Mouse (Mus musculus): Measurements from ENCODE around the gene Nupr1l. TPM values are rescaled to one million over a fixed set of nuclear protein-coding genes. Genes with fewer than 3 reads are reported as not detected.

Gene Nupr1l
- 1.1 TPM for polyA plus RNA-seq (2017; shearing (Covaris generic))

GRCm38 (mm10) chr5:129908242-129908965, at the start of gene Nupr1l:
TSS of gene Nupr1l (plus strand) at chr5:129908540.

GRCm38 (mm10) chr5:129886911-129887636, 21.3 kb upstream of the Nupr1l start, which contains the start of gene Chchd2:
TSS of gene Chchd2 (minus strand) at chr5:129887470.

GRCm38 (mm10) chr5:129895198-129896088, 12.9 kb upstream of the Nupr1l start, which contains the start of gene Zbed5:
TSS of gene Zbed5 (plus strand) at chr5:129895723.

GRCm38 (mm10) chr5:129898449-129898848, 9.9 kb upstream of the Nupr1l start, which contains the start of gene Phkg1:
TSS of gene Phkg1 (minus strand) at chr5:129898549.

GRCm38 (mm10) chr5:129941495-129942045, 33.2 kb downstream of the Nupr1l start, which contains the start of gene Vkorc1l1:
TSS of gene Vkorc1l1 (plus strand) at chr5:129941970.

Other genes with a start within 250 kb of the Nupr1l start
- gene Zfp11, start 238.4 kb upstream of the Nupr1l start, polyA plus RNA-seq (2017; shearing (Covaris generic)) = 1.4 TPM
- 0.37 TPM for gene Sept14, start 200.0 kb upstream of the Nupr1l start, polyA plus RNA-seq (2017; shearing (Covaris generic))
- gene Mrps17, start 193.0 kb upstream of the Nupr1l start, polyA plus RNA-seq (2017; shearing (Covaris generic)) = 63.8 TPM
- gene Nipsnap2, start 183.5 kb upstream of the Nupr1l start, polyA plus RNA-seq (2017; shearing (Covaris generic)) = 13.7 TPM
- 25.9 TPM for gene Psph, start 121.1 kb upstream of the Nupr1l start, polyA plus RNA-seq (2017; shearing (Covaris generic))
- 9.6 TPM for gene Sumf2, start 61.6 kb upstream of the Nupr1l start, polyA plus RNA-seq (2017; shearing (Covaris generic))
- gene Chchd2, start 21.1 kb upstream of the Nupr1l start, polyA plus RNA-seq (2017; shearing (Covaris generic)) = 464 TPM
- 0.23 TPM for gene Zbed5, start 12.8 kb upstream of the Nupr1l start, polyA plus RNA-seq (2017; shearing (Covaris generic))
- 0.17 TPM for gene Phkg1, start 10.0 kb upstream of the Nupr1l start, polyA plus RNA-seq (2017; shearing (Covaris generic))
- 13.8 TPM for gene Vkorc1l1, start 33.4 kb downstream of the Nupr1l start, polyA plus RNA-seq (2017; shearing (Covaris generic))
- gene Gusb, start 94.5 kb downstream of the Nupr1l start, polyA plus RNA-seq (2017; shearing (Covaris generic)) = 18.6 TPM
- 41.9 TPM for gene Asl, start 120.7 kb downstream of the Nupr1l start, polyA plus RNA-seq (2017; shearing (Covaris generic))
- gene Crcp, start 120.8 kb downstream of the Nupr1l start, polyA plus RNA-seq (2017; shearing (Covaris generic)) = 27.5 TPM
- gene Tpst1, start 164.8 kb downstream of the Nupr1l start, polyA plus RNA-seq (2017; shearing (Covaris generic)) = 5.9 TPM
- 0.76 TPM for gene Kctd7, start 236.3 kb downstream of the Nupr1l start, polyA plus RNA-seq (2017; shearing (Covaris generic))